Mouse (Mus musculus) brown adipose tissue, adult 24 weeks (tissue): Measurements from ENCODE around the gene Coq9. TPM values are rescaled to one million over a fixed set of nuclear protein-coding genes. Genes with fewer than 3 reads are reported as not detected.

Source experiments
- H3K27ac ChIP-seq: fragments of 200-500 bp; replicated peaks from 2 replicates; pipeline ENCODE4 v1.5.1; 2012; ENCODE audit warnings: low read depth, mild to moderate bottlenecking, low read length
- H3K4me1 ChIP-seq: fragments of 200-500 bp; 2 replicates; pipeline ENCODE4 v1.6.1; 2012; ENCODE audit warnings: low read length, mixed read lengths; ENCODE audit not compliant: control insufficient read depth, insufficient read depth, insufficient read length
- H3K4me3 ChIP-seq: fragments of 200-500 bp; 2 replicates; pipeline ENCODE4 v1.5.1; 2012; ENCODE audit warnings: low read depth, mild to moderate bottlenecking, low read length, moderate library complexity; ENCODE audit not compliant: insufficient read depth
- polyA plus RNA-seq: library from polyadenylated mRNA; stranded (reverse); fragments of >200 nt; gene quantifications from 2 replicates; pipeline ENCODE4 v1.2.4, GENCODE M21; 2012; ENCODE audit not compliant: missing spikeins, insufficient read depth, insufficient read length

Coq9 gene
- polyA plus RNA-seq, 1 experiment = 387 TPM

- peaks cover 18% of the 10 kb centered on the region for H3K4me1 ChIP-seq
- peak overlapping the region; percentile 47 for H3K27ac ChIP-seq
Measured at GRCm38 (mm10) chr8:94871108-94871894, 33.2 kb downstream of the Coq9 start.

GRCm38 (mm10) chr8:94872156-94872555 is 34.0 kb downstream of the Coq9 start:
- Histone ChIP-seq H3K4me1 (peaks cover 23% of the 10 kb centered on the region), H3K27ac (no peak overlapping the region; the same call in 1 of the 2 replicates), H3K4me3 (0 out of 2 replicates have a peak overlapping the region, but pooled peaks have one; percentile 53)

More at GRCm38 (mm10) chr8:94871108-94871894, 33.2 kb downstream of the Coq9 start:
- H3K4me3 ChIP-seq = peak overlapping the region; percentile 53

GRCm38 (mm10) chr8:94872576-94872975 is 34.5 kb downstream of the Coq9 start:
- Histone ChIP-seq H3K4me3 (no peak overlapping the region), H3K27ac (no peak overlapping the region; the same call in 1 of the 2 replicates), H3K4me1 (peaks cover 23% of the 10 kb centered on the region)

- peaks cover 18% of the 10 kb centered on the region for H3K4me1 ChIP-seq
- H3K4me3 ChIP-seq = peak overlapping the region; percentile 72
- peak overlapping the region; percentile 81 for H3K27ac ChIP-seq
Measured at GRCm38 (mm10) chr8:94874358-94874757, 36.2 kb downstream of the Coq9 start.

DNA sequence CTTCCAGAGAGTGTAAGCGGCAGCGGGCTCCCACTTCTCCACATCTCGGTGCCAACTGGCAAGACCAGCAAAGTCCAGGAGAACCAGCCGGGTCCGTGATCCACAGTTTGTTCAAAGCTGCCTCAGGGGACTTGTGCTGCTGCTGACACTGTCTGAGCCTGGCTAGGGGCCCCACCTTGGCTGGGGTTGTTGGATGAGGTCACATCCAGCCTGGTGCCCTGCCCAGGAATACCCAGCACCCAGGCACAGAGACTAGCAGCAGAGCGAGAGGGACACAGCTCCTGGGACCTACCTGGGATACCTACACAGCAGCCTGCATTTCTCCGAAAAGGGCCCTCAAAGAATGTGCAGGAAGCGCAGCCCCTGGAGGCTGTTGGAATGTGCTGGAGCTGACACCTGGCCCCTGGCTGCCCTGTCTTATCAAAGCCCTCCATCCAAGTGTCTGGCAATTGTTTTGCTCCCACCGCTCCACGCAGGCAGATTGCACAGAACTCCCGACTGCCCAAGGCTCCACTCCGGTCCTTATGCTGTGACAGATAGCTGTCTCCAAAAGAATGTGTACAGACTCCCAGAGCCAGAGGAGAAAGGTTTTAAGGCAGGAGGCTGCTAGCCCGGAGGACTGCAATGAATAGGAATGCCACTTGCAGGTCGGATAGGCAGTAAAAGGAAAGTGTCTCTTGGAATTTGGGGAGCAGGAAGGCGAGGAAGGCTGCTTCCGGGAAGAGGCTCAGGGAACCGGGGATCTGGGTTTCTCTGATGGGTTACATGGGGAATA is 37.2 kb downstream of the Coq9 start:
- Histone ChIP-seq H3K27ac (peak overlapping the region; percentile 81), H3K4me3 (peak overlapping the region; percentile 72), H3K4me1 (peaks cover 11% of the 10 kb centered on the region)

DNA sequence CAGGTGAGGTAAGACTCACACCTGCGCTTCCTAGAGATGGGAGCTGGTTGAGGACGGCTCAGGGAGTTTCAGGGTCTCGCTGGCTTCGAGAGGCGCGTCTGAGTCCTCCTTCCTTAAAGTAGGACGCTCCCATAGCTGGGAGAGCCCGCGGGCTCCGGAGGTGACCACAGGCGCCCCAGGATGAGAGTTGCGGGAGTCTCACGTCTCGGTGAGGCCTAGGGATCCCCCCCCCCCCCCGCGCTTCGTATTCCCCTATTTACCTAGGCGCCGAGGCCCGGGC is 37.7 kb downstream of the Coq9 start:
- peaks cover 11% of the 10 kb centered on the region for H3K4me1 ChIP-seq
- peak overlapping the region; percentile 72 for H3K4me3 ChIP-seq
- H3K27ac ChIP-seq = peak overlapping the region; percentile 81

- Histone ChIP-seq H3K4me3 (peak within 1 kb of the TSS; percentile 72), H3K4me1 (peaks cover 11% of the 10 kb centered on the region), H3K27ac (peak within 1 kb of the TSS; percentile 81)
Measured at GRCm38 (mm10) chr8:94876197-94876730, 38.1 kb downstream of the Coq9 start, which contains the start of gene Dok4. Gene Dok4, minus strand, starts transcription at chr8:94876330.

DNA sequence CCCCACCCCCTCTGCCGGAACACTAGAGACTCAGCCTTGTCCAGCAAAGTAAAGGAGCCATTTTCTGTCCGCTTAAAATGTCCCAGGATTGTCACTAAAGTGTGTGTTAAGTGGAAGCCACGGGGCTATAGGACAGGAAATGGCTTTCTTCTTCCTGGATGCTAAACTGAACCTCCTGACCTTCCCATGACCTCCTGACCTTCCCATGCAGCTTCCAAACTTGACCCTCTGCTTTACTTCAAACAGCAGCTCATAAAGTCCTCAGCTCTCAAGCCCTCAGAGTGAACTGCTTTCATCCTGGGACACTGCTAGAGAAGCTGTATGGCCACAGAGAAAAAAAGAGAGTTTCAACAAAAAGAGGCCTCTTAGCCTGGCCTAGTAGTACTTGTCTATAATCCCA is 38.7 kb downstream of the Coq9 start:
- Histone ChIP-seq H3K4me3 (no peak overlapping the region), H3K27ac (peak overlapping the region; percentile 66; the same call in 1 of the 2 replicates), H3K4me1 (peaks cover 7% of the 10 kb centered on the region; the same call in 1 of the 2 replicates)

DNA sequence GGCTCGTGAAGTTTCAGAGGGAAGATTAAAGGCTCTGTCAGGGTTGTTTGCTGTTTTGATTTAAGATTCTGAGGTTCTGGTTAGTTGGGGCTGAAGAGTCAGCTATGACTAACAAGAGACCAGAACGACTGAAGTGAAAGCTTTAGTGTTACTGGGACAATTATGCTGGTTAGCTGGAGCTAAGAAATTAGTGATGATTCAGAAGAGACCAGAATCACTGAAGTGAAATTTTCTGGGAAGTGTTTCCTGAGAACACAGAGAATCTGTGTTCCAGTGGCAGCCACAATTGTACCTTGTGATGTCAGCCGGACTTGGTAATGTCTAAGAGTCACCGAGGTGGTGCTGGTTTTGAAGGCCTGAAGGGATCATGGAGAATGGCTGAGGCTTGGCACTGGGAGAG is 42.6 kb downstream of the Coq9 start:
- peaks cover 5% of the 10 kb centered on the region; the same call in 1 of the 2 replicates for H3K4me1 ChIP-seq
- H3K27ac ChIP-seq = no peak overlapping the region
- no peak overlapping the region for H3K4me3 ChIP-seq

DNA sequence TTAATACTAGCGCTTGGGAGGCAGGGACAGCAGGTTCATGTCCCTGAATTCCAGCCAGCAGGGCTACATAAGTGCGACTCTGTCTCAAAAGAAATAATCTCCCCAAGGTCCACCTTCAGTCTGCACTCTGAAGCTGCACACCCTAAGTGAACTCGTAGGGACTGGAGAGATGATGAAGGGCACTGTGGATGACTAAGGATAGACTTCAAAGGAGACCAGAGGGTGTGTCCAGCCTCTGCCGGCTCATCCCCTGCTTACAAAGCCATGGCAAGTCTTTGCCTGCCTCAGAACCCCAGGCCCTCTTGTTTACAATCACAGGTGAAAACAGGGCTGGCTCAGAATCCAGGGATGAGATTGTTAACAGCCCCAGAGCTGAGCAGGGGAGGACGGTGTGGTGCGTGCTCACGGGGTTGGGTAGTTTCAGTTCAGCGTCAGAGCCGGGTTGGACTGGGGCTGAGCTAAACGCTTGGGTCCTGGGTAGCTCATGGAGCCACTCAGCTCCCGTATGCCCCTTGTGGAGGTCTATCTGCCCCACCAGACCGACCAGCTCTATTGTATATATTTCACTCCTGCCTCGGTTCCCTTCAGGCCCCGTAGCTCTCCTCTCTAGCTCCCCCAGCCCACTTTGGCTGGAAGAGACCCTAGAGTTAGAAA is 50.4 kb downstream of the Coq9 start:
- Histone ChIP-seq H3K27ac (no peak overlapping the region), H3K4me1 (peaks cover 3% of the 10 kb centered on the region; the same call in 1 of the 2 replicates), H3K4me3 (no peak overlapping the region)

DNA sequence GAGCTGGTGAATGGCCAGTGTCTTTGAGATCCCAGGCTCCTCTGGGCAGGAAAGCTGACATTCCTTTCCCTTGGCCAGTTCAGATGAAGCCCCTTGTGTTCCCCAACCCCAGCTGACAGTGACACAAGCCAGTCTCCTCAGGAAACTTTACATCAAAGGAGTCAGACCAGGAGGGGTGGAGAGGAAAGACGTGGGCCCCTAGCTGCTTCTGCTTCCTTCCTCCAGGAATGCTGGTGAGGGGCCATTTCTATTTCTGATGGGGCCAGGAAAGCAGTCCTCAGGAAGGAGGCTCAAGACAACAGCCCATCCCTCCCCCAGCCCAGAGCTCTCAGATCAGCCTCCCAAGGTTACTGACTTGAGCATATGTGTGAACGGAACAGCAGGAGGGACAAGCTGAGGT is 54.8 kb downstream of the Coq9 start:
- Histone ChIP-seq H3K27ac (no peak overlapping the region), H3K4me1 (peaks cover 3% of the 10 kb centered on the region; the same call in 1 of the 2 replicates), H3K4me3 (no peak overlapping the region)

DNA sequence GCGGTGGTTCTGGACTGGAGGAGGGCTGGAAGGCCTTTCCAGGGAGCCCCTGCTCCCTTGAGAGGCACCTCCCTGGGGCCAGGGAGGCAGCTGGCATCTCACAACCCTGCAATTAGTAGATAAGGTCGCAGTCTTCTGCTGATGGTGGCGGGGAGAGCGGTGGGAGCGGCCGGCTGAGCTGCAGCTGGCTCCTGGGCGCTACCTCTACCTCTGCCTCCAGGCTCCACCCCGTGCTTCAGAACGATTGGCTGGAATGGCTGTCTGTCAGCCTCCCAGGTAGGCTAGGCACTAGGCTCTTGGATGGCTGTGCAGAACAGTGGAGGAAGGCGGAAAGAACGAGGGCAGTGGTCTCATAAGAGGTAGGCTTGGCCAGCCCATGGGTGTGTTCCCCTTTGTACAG is 61.1 kb downstream of the Coq9 start:
- no peak overlapping the region for H3K4me3 ChIP-seq

GRCm38 (mm10) chr8:94900617-94901016 is 62.5 kb downstream of the Coq9 start:
- peak overlapping the region; percentile 60 for H3K27ac ChIP-seq
- peaks cover 14% of the 10 kb centered on the region for H3K4me1 ChIP-seq
- H3K4me3 ChIP-seq = no peak overlapping the region

More for the DNA sequence above, 61.1 kb downstream of the Coq9 start:
- H3K27ac ChIP-seq = no peak overlapping the region
- H3K4me1 ChIP-seq = peaks cover 12% of the 10 kb centered on the region

- H3K27ac ChIP-seq = peak overlapping the region; percentile 76
- H3K4me3 ChIP-seq = no peak overlapping the region
- peaks cover 18% of the 10 kb centered on the region for H3K4me1 ChIP-seq
Measured at GRCm38 (mm10) chr8:94901031-94901430, 62.9 kb downstream of the Coq9 start.

DNA sequence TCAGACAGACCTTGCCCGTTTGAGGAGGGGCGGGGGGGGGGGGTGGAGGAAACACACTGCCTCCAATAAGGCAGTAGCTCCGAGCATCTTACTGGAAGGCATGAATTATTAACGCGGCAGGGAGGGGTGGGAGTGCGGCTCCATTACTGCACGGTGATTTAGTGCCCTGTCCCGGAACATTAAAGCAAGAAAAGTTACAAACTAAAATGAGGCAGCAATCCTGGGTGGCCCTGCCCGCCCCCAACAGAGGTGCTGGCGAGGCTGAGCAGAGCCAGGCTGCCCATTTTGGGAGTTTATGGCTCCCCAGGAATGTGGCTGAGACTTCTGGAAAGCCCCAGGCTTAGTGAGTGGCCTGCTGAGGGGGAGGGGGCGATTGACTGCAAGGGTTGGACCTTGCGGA is 65.6 kb downstream of the Coq9 start:
- H3K27ac ChIP-seq = no peak overlapping the region
- H3K4me3 ChIP-seq = no peak overlapping the region
- H3K4me1 ChIP-seq = peaks cover 22% of the 10 kb centered on the region
